Comparison of ENCODE assay signal across 12 mouse cellular contexts in the genomic region with DNA sequence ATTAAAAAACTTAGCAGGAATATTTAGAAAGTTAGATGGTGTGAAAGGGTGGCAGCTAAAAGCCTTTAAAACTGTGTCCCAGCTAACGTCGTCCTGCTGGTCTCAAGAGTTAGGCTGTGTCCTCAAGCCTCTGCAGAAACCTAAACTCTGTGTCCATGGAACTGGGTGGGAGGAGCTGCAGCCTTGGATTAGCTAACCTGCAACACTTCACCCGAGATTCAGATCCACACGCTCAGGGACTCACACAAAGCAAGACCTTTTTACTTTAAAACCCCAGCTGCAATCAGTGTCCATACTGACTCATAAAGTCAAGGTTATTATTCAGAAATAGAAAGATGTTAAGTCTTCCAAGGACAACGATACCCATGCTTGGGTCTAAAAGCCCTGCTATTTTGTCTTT.
"Had no signal": no experiment of that assay in that cellular context is flagged by ENCODE, and none has a peak within 500 bp of the region (broad histone marks: within the 10 kb centered on the region; RNA-seq: fewer than 3 reads in every experiment).

No protein-coding gene starts in this region.

- DNase-seq: gastrocnemius, postnatal 14 days; heart, adult 2 months; heart, postnatal 4 days; kidney, adult 18-20 months; kidney, adult 8-10 months; kidney, postnatal 10 days; kidney, postnatal 25 days; kidney, postnatal 4 days; layer of hippocampus, postnatal 36 days; liver; liver, embryonic 13.5 days; liver, postnatal 0 days had no signal
